Mouse (Mus musculus) neural tube, embryonic 14.5 days (tissue): Measurements from ENCODE around the gene Znrd1as. TPM values are rescaled to one million over a fixed set of nuclear protein-coding genes. Genes with fewer than 3 reads are reported as not detected.

ENCODE experiments used
- ATAC-seq: fragments of 200-750 bp; cut with Nextera tagmentation; 2 replicates; pipeline ENCODE4 v1.8.0; 2017; ENCODE audit warnings: low read depth, mild to moderate bottlenecking, moderate TSS enrichment, moderate library complexity
- H3K27ac ChIP-seq: fragments of 300-500 bp; sonication (generic); 2 replicates; pipeline ENCODE4 v1.5.1; 2014; ENCODE audit warnings: low read depth, mild to moderate bottlenecking, control low read depth, low read length, moderate library complexity, mixed read lengths
- H3K27me3 ChIP-seq: fragments of 300-500 bp; sonication (generic); 2 replicates; pipeline ENCODE4 v1.6.1; 2014; ENCODE audit warnings: low read length; ENCODE audit not compliant: control insufficient read depth, insufficient read depth
- H3K36me3 ChIP-seq: fragments of 300-500 bp; sonication (generic); 2 replicates; pipeline ENCODE4 v1.6.1; 2014; ENCODE audit warnings: low read length, mixed read lengths; ENCODE audit not compliant: control insufficient read depth, insufficient read depth
- H3K4me1 ChIP-seq: fragments of 300-500 bp; sonication (generic); 2 replicates; pipeline ENCODE4 v1.6.1; 2014; ENCODE audit warnings: low read length; ENCODE audit not compliant: control insufficient read depth, insufficient read depth
- H3K4me2 ChIP-seq: fragments of 300-500 bp; sonication (generic); 2 replicates; pipeline ENCODE4 v1.6.1; 2014; ENCODE audit warnings: mild to moderate bottlenecking, low read depth, low read length, control low read depth
- H3K4me3 ChIP-seq: fragments of 300-500 bp; sonication (generic); 2 replicates; pipeline ENCODE4 v1.5.1; 2014; ENCODE audit warnings: low read depth, low read length, control low read depth, mixed read lengths
- H3K9ac ChIP-seq: fragments of 300-500 bp; sonication (generic); replicated peaks from 2 replicates; pipeline ENCODE4 v1.6.1; 2014; ENCODE audit warnings: low read depth, mild to moderate bottlenecking, control low read depth, low read length, mixed read lengths
- H3K9me3 ChIP-seq: fragments of 300-500 bp; sonication (generic); 2 replicates; pipeline ENCODE4 v1.6.1; 2016; ENCODE audit warnings: low read length; ENCODE audit not compliant: control insufficient read depth
- WGBS: fragments of 180-500 bp; shearing (Covaris S2); extraction: QIAGEN DNeasy Blood & Tissue Kit; methylation state at CpG from one replicate; pipeline ENCODE4 v1.1.7; 2014; 5-methylcytosine and 5-hydroxymethylcytosine counted together
- polyA plus RNA-seq: library from polyadenylated mRNA; unstranded; fragments of >200 nt; fragmentation: Nextera tagmentation; extraction: Ambion mirVana; gene quantifications from 2 replicates; pipeline ENCODE4 v1.2.1, GENCODE M21; 2014

Gene Znrd1as
- polyA plus RNA-seq, 1 experiment from 2014 or later: 4.6 TPM

DNA sequence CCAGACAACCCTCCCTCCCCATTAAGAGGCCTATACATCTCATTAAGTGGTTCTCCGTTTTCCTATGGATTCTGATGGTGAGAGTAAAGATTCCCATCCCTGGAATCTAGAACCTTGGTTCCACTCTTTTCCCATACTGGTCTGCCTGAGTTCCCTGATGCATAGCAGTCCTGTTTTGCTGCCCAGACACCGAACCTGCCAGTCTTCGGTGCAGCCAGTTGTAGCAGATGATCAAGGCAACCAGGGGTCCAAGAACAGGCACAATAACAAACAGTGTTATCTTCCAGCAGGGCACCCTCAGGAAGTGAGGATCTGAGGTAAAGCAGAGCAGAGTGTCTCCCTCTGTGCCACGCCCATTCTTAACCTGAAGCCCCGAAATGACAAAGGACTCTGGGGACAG, 53.7 kb downstream of the Znrd1as start:
- H3K4me1 ChIP-seq: no peaks in the 10 kb centered on the region
- 78% methylated on average over 5 of the region's 5 CpGs for WGBS
- no peak overlapping the region for H3K27ac ChIP-seq
- ATAC-seq: no peak
- H3K27me3 ChIP-seq: no peaks in the 10 kb centered on the region
- H3K36me3 ChIP-seq: peaks cover 26% of the 10 kb centered on the region
- no peak overlapping the region for H3K4me3 ChIP-seq
- no peak overlapping the region for H3K4me2 ChIP-seq
- H3K9me3 ChIP-seq: no peaks in the 10 kb centered on the region
- no peak overlapping the region for H3K9ac ChIP-seq

Other genes starting within 250 kb of the Znrd1as start
- not detected in 2 replicates for gene H2-M10.5, start 185.7 kb upstream of the Znrd1as start, polyA plus RNA-seq
- not detected in 2 replicates for gene H2-M10.6, start 146.4 kb upstream of the Znrd1as start, polyA plus RNA-seq
- gene Trim26, start 121.5 kb upstream of the Znrd1as start, polyA plus RNA-seq: 42.2 and 47.2 TPM in 2 replicates
- gene Trim15, start 91.4 kb upstream of the Znrd1as start, polyA plus RNA-seq: 0.25 and 0.90 TPM in 2 replicates
- gene Trim10, start 89.0 kb upstream of the Znrd1as start, polyA plus RNA-seq: 1.1 and 1.3 TPM in 2 replicates
- gene Trim40, start 68.5 kb upstream of the Znrd1as start, polyA plus RNA-seq: not detected in 2 replicates
- not detected in 2 replicates for gene Trim31, start 60.5 kb upstream of the Znrd1as start, polyA plus RNA-seq
- gene Rnf39, start 15.7 kb upstream of the Znrd1as start, polyA plus RNA-seq: 1.0 and 2.0 TPM in 2 replicates
- 174 and 195 TPM in 2 replicates for gene Ppp1r11, start 6.9 kb upstream of the Znrd1as start, polyA plus RNA-seq
- gene Znrd1, start within 50 bp of the Znrd1as start, polyA plus RNA-seq: 61.8 and 64.9 TPM in 2 replicates
- 0.32 and 0.53 TPM in 2 replicates for gene 2410137M14Rik, start 22.6 kb downstream of the Znrd1as start, polyA plus RNA-seq
- gene H2-M5, start 30.9 kb downstream of the Znrd1as start, polyA plus RNA-seq: 1.3 and 2.1 TPM in 2 replicates
- 289 and 326 TPM in 2 replicates for gene Zfp57, start 42.6 kb downstream of the Znrd1as start, polyA plus RNA-seq
- gene Mog, start 64.8 kb downstream of the Znrd1as start, polyA plus RNA-seq: 2.4 and 2.6 TPM in 2 replicates
- gene Gabbr1, start 87.4 kb downstream of the Znrd1as start, polyA plus RNA-seq: 78.9 and 103 TPM in 2 replicates
- gene Olfr90, start 129.9 kb downstream of the Znrd1as start, polyA plus RNA-seq: 0.12 TPM in 1 of 2 replicates, not detected in the other
- 0.13 TPM in 1 of 2 replicates, not detected in the other for gene Olfr91, start 139.7 kb downstream of the Znrd1as start, polyA plus RNA-seq
- not detected in 2 replicates for gene Olfr92, start 161.5 kb downstream of the Znrd1as start, polyA plus RNA-seq
- not detected in 2 replicates for gene Olfr93, start 202.9 kb downstream of the Znrd1as start, polyA plus RNA-seq
- not detected in 2 replicates for gene Ubd, start 235.3 kb downstream of the Znrd1as start, polyA plus RNA-seq
- gene Olfr94, start 242.4 kb downstream of the Znrd1as start, polyA plus RNA-seq: 0.19 TPM in 1 of 2 replicates, not detected in the other